ENCODE assay signal across 12 mouse cellular contexts in genomic region chr11:22813921-22814704, GRCm38 (mm10). TPM values are rescaled to one million over a fixed set of nuclear protein-coding genes. Genes with fewer than 3 reads are reported as not detected.
DNase-seq lines count a peak whose midpoint lies in the region; ATAC-seq and TF ChIP-seq lines count a peak whose summit lies in the region.
"Had no signal": no experiment of that assay in that cellular context is flagged by ENCODE, and none has a peak within 500 bp of the region (broad histone marks: within the 10 kb centered on the region; RNA-seq: fewer than 3 reads in every experiment).

No protein-coding gene starts in this region.

- H3K9me3 ChIP-seq in CH12.LX (replicated peaks; ENCODE audit: low read length), result no peaks in the 10 kb centered on the region

- H3K27me3 ChIP-seq in CH12.LX (replicated peaks), result no peaks in the 10 kb centered on the region

- H3K4me2 ChIP-seq in CH12.LX (ENCODE audit: insufficient read depth, low read depth, poor library complexity, severe bottlenecking), result peak overlapping the region; percentile 68

- H3K79me2 ChIP-seq in CH12.LX (replicated peaks; ENCODE audit: control insufficient read depth, extremely low read depth, insufficient read depth, poor library complexity, severe bottlenecking), result no peaks in the 10 kb centered on the region

- peak; percentile 31 for TF ChIP-seq RAD21 in CH12.LX (IDR thresholded peaks at IDR 0.05; ENCODE audit: low read depth, low read length)

- peak overlapping the region; percentile 65 for H3K9ac ChIP-seq in CH12.LX (ENCODE audit: insufficient read depth, low read depth)

- peak; percentile 71 for TF ChIP-seq POLR2A in CH12.LX (IDR thresholded peaks at IDR 0.05; ENCODE audit: low read depth, low read length)

- TF ChIP-seq EP300 in CH12.LX (IDR thresholded peaks at IDR 0.05; ENCODE audit: low read length), result peak; percentile 92

- peak overlapping the region; percentile 97 for H3K27ac ChIP-seq in CH12.LX (ENCODE audit: insufficient read depth, low read depth)
- H3K27ac ChIP-seq: left cerebral cortex, adult 2 months; stomach, postnatal 0 days had no signal

- ATAC-seq in inflammation-experienced regulatory T-cells, adult 6 months, result peak; percentile 73
- peak; percentile 64 for ATAC-seq in neutrophil, adult 5-6 weeks (ENCODE audit: extremely low read depth, insufficient number of reproducible peaks, low FRiP score, poor library complexity, severe bottlenecking)
- ATAC-seq in erythroid progenitor cell, adult 5-6 weeks (replicated peaks; ENCODE audit: low FRiP score, poor library complexity, severe bottlenecking), result no peak

- no peak for TF ChIP-seq CTCF in CH12.LX (conservative IDR thresholded peaks at IDR 0.05 in 1 of 2, IDR thresholded peaks at IDR 0.05 in 1 of 2; ENCODE audit: low read depth in 2 of 2, low read length in 2 of 2)

- DNase-seq in lung, adult 18-20 months, result peak; percentile 19 to 28
- no peak for DNase-seq in lung, postnatal 10 days
- peak; percentile 96 for DNase-seq in CH12.LX (ENCODE audit: extremely low read depth)
- no peak for DNase-seq in left cerebral cortex, postnatal 14 days (ENCODE audit: low spot score in 2 of 2)
- DNase-seq in frontal cortex, postnatal 10 days (ENCODE audit: low spot score in 2 of 2), result no peak
- DNase-seq: adrenal gland, postnatal 25 days; cerebellum, postnatal 36 days had no signal

- peaks cover 0 to 7% of the 10 kb centered on the region in 2 experiments for H3K36me3 ChIP-seq in CH12.LX (replicated peaks in 1 of 2; ENCODE audit: control insufficient read depth in 1 of 2, insufficient read depth in 1 of 2, low read length in 1 of 2)

- H3K4me3 ChIP-seq in CH12.LX (replicated peaks in 1 of 3; ENCODE audit: low read depth in 2 of 3, low read length in 2 of 3, poor library complexity in 1 of 3), result peak overlapping the region; percentile 34 to 45 (median 42)
- H3K4me3 ChIP-seq: left cerebral cortex, adult 2 months had no signal

- dilution Hi-C loops in CH12.LX (cut with MboI; ENCODE audit: extremely low pct_ligation_motif_present, extremely low pct_unique_long_range_greater_than_20kb, low sequenced_read_pairs), result no loop called here

- in situ Hi-C loops in CH12.LX (cut with MboI; ENCODE audit: low pct_ligation_motif_present, low pct_unique_long_range_greater_than_20kb, low sequenced_read_pairs), result no loop called here

- H3K4me1 ChIP-seq in CH12.LX (ENCODE audit: control insufficient read depth in 1 of 2, insufficient read depth in 2 of 2), result peaks cover 58 to 96% of the 10 kb centered on the region in 2 experiments

- intact Hi-C loops in left cerebral cortex, postnatal 14 days (cut with DNase I), result no loop called here

TF ChIP-seq in CH12.LX, 34 proteins besides CTCF, POLR2A, EP300 and RAD21:
- TF ChIP-seq SMC3 (IDR thresholded peaks at IDR 0.05; ENCODE audit: low read depth, low read length), result peak; percentile 56
- TF ChIP-seq ELF1 (IDR thresholded peaks at IDR 0.05; ENCODE audit: low read depth, low read length), result peak; percentile 76
- 0 out of 2 replicates have a peak, but pooled peaks have one; percentile 77 for TF ChIP-seq RCOR1 (conservative IDR thresholded peaks at IDR 0.05; ENCODE audit: low read depth, low read length)
- TF ChIP-seq MAFK (IDR thresholded peaks at IDR 0.05; ENCODE audit: insufficient replicate concordance, low read length), result peak; percentile 83; the same call in 1 of the 2 replicates
- TF ChIP-seq UBTF (IDR thresholded peaks at IDR 0.05; ENCODE audit: low read depth, low read length), result peak; percentile 80
- peak; percentile 85 for TF ChIP-seq ZNF384 (IDR thresholded peaks at IDR 0.05; ENCODE audit: low read depth, low read length)
- TF ChIP-seq ZMIZ1 (IDR thresholded peaks at IDR 0.05; ENCODE audit: low read depth, low read length), result peak; percentile 83
- TF ChIP-seq MXI1 (IDR thresholded peaks at IDR 0.05; ENCODE audit: low read depth, low read length), result peak; percentile 92
- TF ChIP-seq BHLHE40 (IDR thresholded peaks at IDR 0.05; ENCODE audit: low read depth, low read length), result peak; percentile 94
- TF ChIP-seq NELFE (IDR thresholded peaks at IDR 0.05; ENCODE audit: low read depth, low read length), result peak; percentile 68
- peak; percentile 79 for TF ChIP-seq MEF2A (IDR thresholded peaks at IDR 0.05; ENCODE audit: borderline replicate concordance, low read depth, low read length)
- TF ChIP-seq TBP (conservative IDR thresholded peaks at IDR 0.05; ENCODE audit: low read depth, low read length), result peak; percentile 93
- peak; percentile 69 for TF ChIP-seq HCFC1 (IDR thresholded peaks at IDR 0.05; ENCODE audit: low read depth, low read length)
- TF ChIP-seq E2F4 (IDR thresholded peaks at IDR 0.05; ENCODE audit: insufficient replicate concordance, low read depth, low read length), result peak; percentile 69; the same call in 1 of the 2 replicates
- TF ChIP-seq JUND (conservative IDR thresholded peaks at IDR 0.05; ENCODE audit: low read depth, low read length), result peak; percentile 96
- peak; percentile 94 for TF ChIP-seq MAX (IDR thresholded peaks at IDR 0.05; ENCODE audit: low read length)
- 0 out of 2 replicates have a peak, but pooled peaks have one; percentile 33 for TF ChIP-seq NRF1 (IDR thresholded peaks at IDR 0.05; ENCODE audit: low read depth, low read length)
- peak; percentile 88 for TF ChIP-seq MAZ (IDR thresholded peaks at IDR 0.05; ENCODE audit: low read depth, low read length)
- peak; percentile 46 for TF ChIP-seq USF2 (conservative IDR thresholded peaks at IDR 0.05; ENCODE audit: low read depth, low read length)
- peak; percentile 78 for TF ChIP-seq CHD2 (IDR thresholded peaks at IDR 0.05; ENCODE audit: low read length)
- TF ChIP-seq SIN3A (IDR thresholded peaks at IDR 0.05; ENCODE audit: low read length), result peak; percentile 93
- peak; percentile 88 for TF ChIP-seq IRF4 (IDR thresholded peaks at IDR 0.05; ENCODE audit: low read depth, low read length)
- peak; percentile 95 for TF ChIP-seq MYC (IDR thresholded peaks at IDR 0.05; ENCODE audit: low read depth, low read length)
- TF ChIP-seq ETS1 (conservative IDR thresholded peaks at IDR 0.05; ENCODE audit: low read depth, low read length), result peak; percentile 98
- TF ChIP-seq JUN (IDR thresholded peaks at IDR 0.05; ENCODE audit: insufficient read depth, low read depth, low read length), result peak; percentile 97
- TF ChIP-seq KAT2A (IDR thresholded peaks at IDR 0.05; ENCODE audit: insufficient replicate concordance, low read length), result 0 out of 2 replicates have a peak, but pooled peaks have one; percentile 58
- TF ChIP-seq CHD1 (IDR thresholded peaks at IDR 0.05; ENCODE audit: low read depth, low read length), result peak; percentile 79
- TF ChIP-seq GABPA (IDR thresholded peaks at IDR 0.05; ENCODE audit: insufficient replicate concordance, low read depth, low read length), result no peak; the same call in 1 of the 2 replicates
- TF ChIP-seq PAX5 (IDR thresholded peaks at IDR 0.05; ENCODE audit: low read length), result no peak
- peak; percentile 54; the same call in 1 of the 2 replicates for TF ChIP-seq POLR2AphosphoS2 (IDR thresholded peaks at IDR 0.05; ENCODE audit: low read depth, low read length)
- TF ChIP-seq ZKSCAN1 (IDR thresholded peaks at IDR 0.05; ENCODE audit: borderline replicate concordance, low read depth, low read length), result no peak
- peak; percentile 82 for TF ChIP-seq TCF12 (IDR thresholded peaks at IDR 0.05; ENCODE audit: low read depth, low read length)
- peak; percentile 58 for TF ChIP-seq USF1 (IDR thresholded peaks at IDR 0.05; ENCODE audit: low read depth, low read length)
- TF ChIP-seq ZC3H11A (IDR thresholded peaks at IDR 0.05; ENCODE audit: low read depth, low read length), result no peak; the same call in 1 of the 2 replicates

RNA-seq across cellular contexts. Expression of gene B3gnt2, which starts 46.6 kb away (rescaled TPM):
- total RNA-seq in CH12.LX (2012; rRNA removed) (74.6 and 77.4 TPM in 2 replicates), CH12.LX (2014; rRNA removed) (62.2 and 75.2 TPM in 2 replicates)
- 96.0 and 111 TPM in 2 replicates for polyA plus RNA-seq in CH12.LX (2012; ENCODE audit: insufficient read length, low read depth)
- 10 to 100 TPM in 1 of 3 experiments, 1 to 10 TPM in 2; 5.8 to 12.1 (median 7.6) TPM for polyA plus RNA-seq in inflammation-experienced regulatory T-cells, adult 6 months (2017; shearing (Covaris generic))
- 38.9 and 46.2 TPM in 2 replicates for total RNA-seq in neutrophil, adult 5-6 weeks (2017)
- 10 to 100 TPM in 1 of 2 experiments, 1 to 10 TPM in 1; 7.9 to 14.4 TPM for total RNA-seq in left cerebral cortex, postnatal 14 days (2021)
- total RNA-seq in erythroid progenitor cell, adult 5-6 weeks (2015; ENCODE audit: low replicate concordance), result 0.42 TPM in 1 of 2 replicates, not detected in the other
- total RNA-seq in erythroid progenitor cell, adult 5-6 weeks (2017; ENCODE audit: low replicate concordance), result 4.4 and 11.2 TPM in 2 replicates

Comparison
In these comparisons a context has a peak if more than half of its experiments do, and no peak if none do; other contexts are left out.
1. DNase-seq: peak in lung, adult 18-20 months (2 of 2) and CH12.LX (single experiment); none in lung, postnatal 10 days (single experiment), left cerebral cortex, postnatal 14 days (0 of 2) and frontal cortex, postnatal 10 days (0 of 2).